Mouse (Mus musculus): Measurements from ENCODE around the gene Tdrd1.
"Not testable (repeated sequence)": the region's sequence is repeated elsewhere in the genome, so short reads cannot be mapped to it uniquely, and the experiment has no call there.

DNA sequence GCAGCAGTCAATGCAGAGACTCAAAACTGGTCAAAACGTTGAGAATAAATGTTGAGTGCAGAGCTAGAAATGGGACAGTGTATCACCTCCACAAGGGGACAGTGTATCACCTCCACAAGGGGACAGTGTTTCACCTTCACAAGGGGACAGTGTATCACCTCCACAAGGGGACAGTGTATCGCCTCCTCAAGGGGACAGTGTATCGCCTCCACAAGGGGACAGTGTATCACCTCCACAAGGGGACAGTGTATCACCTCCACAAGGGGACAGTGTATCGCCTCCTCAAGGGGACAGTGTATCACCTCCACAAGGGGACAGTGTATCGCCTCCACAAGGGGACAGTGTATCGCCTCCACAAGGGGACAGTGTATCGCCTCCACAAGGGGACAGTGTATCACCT lies 47.5 kb upstream of the Tdrd1 start:
- TF ChIP-seq CTCF (IDR thresholded peaks at IDR 0.05; ENCODE audit: low read depth) = peak; percentile 44
- not testable (repeated sequence) for TF ChIP-seq EP300 (optimal IDR thresholded peaks at IDR 0.05)

Data from stomach, postnatal 0 days (tissue).